ENCODE assay signal across 30 mouse cellular contexts in genomic region chr2:174410222-174410621, GRCm38 (mm10). TPM values are rescaled to one million over a fixed set of nuclear protein-coding genes. Genes with fewer than 3 reads are reported as not detected.
DNase-seq lines count a peak whose midpoint lies in the region; ATAC-seq and TF ChIP-seq lines count a peak whose summit lies in the region.
"Had no signal": no experiment of that assay in that cellular context is flagged by ENCODE, and none has a peak within 500 bp of the region (broad histone marks: within the 10 kb centered on the region; RNA-seq: fewer than 3 reads in every experiment).

No protein-coding gene starts in this region.

- TF ChIP-seq CTCF in heart, adult 2 months (IDR thresholded peaks at IDR 0.05): no peak
- no peak for TF ChIP-seq CTCF in ES-Bruce4 (IDR thresholded peaks at IDR 0.05; ENCODE audit: low read depth, low read length)
- no peak for TF ChIP-seq CTCF in intestine, postnatal 0 days (IDR thresholded peaks at IDR 0.05; ENCODE audit: low read depth)

- no peaks in the 10 kb centered on the region for H3K27me3 ChIP-seq in heart, embryonic 10.5 days (ENCODE audit: insufficient read depth, poor library complexity, severe bottlenecking)
- H3K27me3 ChIP-seq in heart, adult 2 months (ENCODE audit: control insufficient read depth, insufficient read depth, low read length): no peaks in the 10 kb centered on the region
- no peaks in the 10 kb centered on the region for H3K27me3 ChIP-seq in ES-Bruce4 (ENCODE audit: control insufficient read depth, insufficient read depth, low read length, poor library complexity, severe bottlenecking)
- H3K27me3 ChIP-seq in intestine, postnatal 0 days (replicated peaks; ENCODE audit: control insufficient read depth, insufficient read depth, low read length): no peaks in the 10 kb centered on the region
- H3K27me3 ChIP-seq in liver, embryonic 15.5 days: peaks cover 8% of the 10 kb centered on the region; the same call in 1 of the 2 replicates
- H3K27me3 ChIP-seq: embryonic facial prominence, embryonic 13.5 days; forebrain, embryonic 13.5 days; heart, embryonic 15.5 days; hindbrain, embryonic 15.5 days; limb, embryonic 15.5 days; midbrain, embryonic 15.5 days; neural tube, embryonic 12.5 days; Patski had no signal

- TF ChIP-seq EP300 in heart, adult 2 months (IDR thresholded peaks at IDR 0.05; ENCODE audit: insufficient read depth, low read depth, low read length): no peak
- 0 out of 2 replicates have a peak, but pooled peaks have one; percentile 0 for TF ChIP-seq EP300 in ES-Bruce4 (IDR thresholded peaks at IDR 0.05; ENCODE audit: insufficient read depth, low read depth, low read length)

- no peaks in the 10 kb centered on the region for H3K4me1 ChIP-seq in heart, embryonic 10.5 days
- H3K4me1 ChIP-seq in heart, adult 2 months (ENCODE audit: control insufficient read depth, insufficient read depth, low read length): no peaks in the 10 kb centered on the region
- peaks cover 2% of the 10 kb centered on the region for H3K4me1 ChIP-seq in ES-Bruce4 (ENCODE audit: control insufficient read depth, insufficient read depth, low read length)
- H3K4me1 ChIP-seq in intestine, postnatal 0 days (replicated peaks; ENCODE audit: control insufficient read depth, insufficient read depth, low read length): no peaks in the 10 kb centered on the region
- H3K4me1 ChIP-seq in liver, embryonic 15.5 days (replicated peaks): peaks cover 11% of the 10 kb centered on the region
- H3K4me1 ChIP-seq: embryonic facial prominence, embryonic 13.5 days; forebrain, embryonic 13.5 days; heart, embryonic 15.5 days; hindbrain, embryonic 15.5 days; limb, embryonic 15.5 days; midbrain, embryonic 15.5 days; neural tube, embryonic 12.5 days had no signal

- 40% methylated on average over 2 of the region's 2 CpGs for WGBS in heart, embryonic 10.5 days
- WGBS in heart, adult 2 months: 75% methylated on average over 2 of the region's 2 CpGs
- WGBS in intestine, postnatal 0 days: 39% methylated on average over 2 of the region's 2 CpGs
- 39% methylated on average over 2 of the region's 2 CpGs for WGBS in liver, embryonic 15.5 days (ENCODE audit: insufficient replicate concordance)

- no peak overlapping the region for H3K27ac ChIP-seq in heart, embryonic 10.5 days
- H3K27ac ChIP-seq in heart, adult 2 months: no peak overlapping the region
- no peak overlapping the region for H3K27ac ChIP-seq in ES-Bruce4 (ENCODE audit: insufficient read depth, low read length)
- no peak overlapping the region for H3K27ac ChIP-seq in intestine, postnatal 0 days (ENCODE audit: low read depth, low read length)
- no peak overlapping the region for H3K27ac ChIP-seq in liver, embryonic 15.5 days (replicated peaks)
- H3K27ac ChIP-seq: embryonic facial prominence, embryonic 13.5 days; forebrain, embryonic 13.5 days; heart, embryonic 15.5 days; hindbrain, embryonic 15.5 days; left cerebral cortex, adult 2 months; limb, embryonic 15.5 days; midbrain, embryonic 15.5 days; neural tube, embryonic 12.5 days had no signal

- H3K4me2 ChIP-seq in intestine, postnatal 0 days (replicated peaks; ENCODE audit: low read depth): no peak overlapping the region
- no peak overlapping the region for H3K4me2 ChIP-seq in liver, embryonic 15.5 days
- H3K4me2 ChIP-seq: embryonic facial prominence, embryonic 13.5 days; forebrain, embryonic 13.5 days; heart, embryonic 15.5 days; hindbrain, embryonic 15.5 days; limb, embryonic 15.5 days; midbrain, embryonic 15.5 days; neural tube, embryonic 12.5 days had no signal

- peak; percentile 67 for DNase-seq in heart, embryonic 10.5 days (ENCODE audit: low spot score)
- DNase-seq in heart, adult 2 months: no peak
- no peak for DNase-seq in right cerebral cortex, postnatal 4 days
- DNase-seq in heart, adult 18-20 months: no peak
- DNase-seq: cerebellum, adult 18-20 months; cerebellum, postnatal 14 days; embryo, embryonic 11 days; gastrocnemius, postnatal 10 days; heart, postnatal 36 days; left cerebral cortex, postnatal 4 days; lung, postnatal 10 days; right cerebral cortex, postnatal 14 days; spleen, adult 18-20 months; thymus, postnatal 14 days had no signal

- 0 out of 2 replicates have a peak, but pooled peaks have one; percentile 33 for ATAC-seq in intestine, postnatal 0 days
- ATAC-seq in liver, embryonic 15.5 days (ENCODE audit: insufficient read depth): peak; percentile 57
- ATAC-seq in granulocyte monocyte progenitor cell, adult 5-6 weeks (replicated peaks; ENCODE audit: poor library complexity, severe bottlenecking): no peak
- ATAC-seq: forebrain, embryonic 13.5 days; midbrain, embryonic 15.5 days; Patski had no signal

- H3K9ac ChIP-seq in heart, adult 2 months (ENCODE audit: low read depth, low read length): no peak overlapping the region
- no peak overlapping the region for H3K9ac ChIP-seq in ES-Bruce4 (ENCODE audit: low read depth, poor library complexity, severe bottlenecking)
- H3K9ac ChIP-seq in intestine, postnatal 0 days (ENCODE audit: low read depth, low read length): no peak overlapping the region
- no peak overlapping the region for H3K9ac ChIP-seq in liver, embryonic 15.5 days
- H3K9ac ChIP-seq: embryonic facial prominence, embryonic 13.5 days; forebrain, embryonic 13.5 days; heart, embryonic 15.5 days; hindbrain, embryonic 15.5 days; limb, embryonic 15.5 days; midbrain, embryonic 15.5 days; neural tube, embryonic 12.5 days had no signal

- no peaks in the 10 kb centered on the region for H3K79me2 ChIP-seq in heart, adult 2 months (replicated peaks; ENCODE audit: control insufficient read depth, insufficient read depth, low read length)

- H3K4me3 ChIP-seq in heart, embryonic 10.5 days: no peak overlapping the region
- no peak overlapping the region for H3K4me3 ChIP-seq in heart, adult 2 months
- no peak overlapping the region for H3K4me3 ChIP-seq in ES-Bruce4 (ENCODE audit: low read depth, low read length)
- no peak overlapping the region for H3K4me3 ChIP-seq in intestine, postnatal 0 days (ENCODE audit: low read depth, low read length)
- H3K4me3 ChIP-seq in liver, embryonic 15.5 days (replicated peaks): no peak overlapping the region
- H3K4me3 ChIP-seq: embryonic facial prominence, embryonic 13.5 days; erythroblast, embryonic 14.5 days; forebrain, embryonic 13.5 days; heart, embryonic 15.5 days; hindbrain, embryonic 15.5 days; left cerebral cortex, adult 2 months; limb, embryonic 15.5 days; midbrain, embryonic 15.5 days; neural tube, embryonic 12.5 days had no signal

- H3K9me3 ChIP-seq in heart, embryonic 10.5 days: no peaks in the 10 kb centered on the region
- no peaks in the 10 kb centered on the region for H3K9me3 ChIP-seq in ES-Bruce4 (replicated peaks; ENCODE audit: control insufficient read depth, insufficient read depth, low read length, poor library complexity, severe bottlenecking)
- no peaks in the 10 kb centered on the region for H3K9me3 ChIP-seq in intestine, postnatal 0 days (ENCODE audit: control insufficient read depth)
- H3K9me3 ChIP-seq in liver, embryonic 15.5 days (replicated peaks): no peaks in the 10 kb centered on the region
- H3K9me3 ChIP-seq: embryonic facial prominence, embryonic 13.5 days; forebrain, embryonic 13.5 days; heart, embryonic 15.5 days; hindbrain, embryonic 15.5 days; limb, embryonic 15.5 days; midbrain, embryonic 15.5 days; neural tube, embryonic 12.5 days had no signal

- intact Hi-C loops in heart, adult 2 months (cut with DNase I): loop anchor here (10.0 kb wide), 1 partner anchor 265 kb away; no protein-coding TSS in a partner anchor

- no peaks in the 10 kb centered on the region for H3K36me3 ChIP-seq in heart, embryonic 10.5 days
- no peaks in the 10 kb centered on the region for H3K36me3 ChIP-seq in heart, adult 2 months (ENCODE audit: control insufficient read depth, insufficient read depth, low read length)
- H3K36me3 ChIP-seq in ES-Bruce4 (ENCODE audit: control insufficient read depth, insufficient read depth, low read length, poor library complexity, severe bottlenecking): no peaks in the 10 kb centered on the region
- H3K36me3 ChIP-seq in intestine, postnatal 0 days (ENCODE audit: control insufficient read depth, insufficient read depth): no peaks in the 10 kb centered on the region
- H3K36me3 ChIP-seq in liver, embryonic 15.5 days (replicated peaks): no peaks in the 10 kb centered on the region
- H3K36me3 ChIP-seq: embryonic facial prominence, embryonic 13.5 days; heart, embryonic 15.5 days; hindbrain, embryonic 15.5 days; limb, embryonic 15.5 days; midbrain, embryonic 15.5 days; neural tube, embryonic 12.5 days had no signal

- no peak for TF ChIP-seq POLR2A in heart, adult 2 months (IDR thresholded peaks at IDR 0.05; ENCODE audit: insufficient read depth, low read depth, low read length)
- no peak for TF ChIP-seq POLR2A in ES-Bruce4 (IDR thresholded peaks at IDR 0.05; ENCODE audit: insufficient read depth, low read length)

RNA-seq across cellular contexts. Expression of gene Nelfcd, which starts 5.4 kb away (rescaled TPM):
- polyA plus RNA-seq in heart, embryonic 10.5 days (2016; fragmentation: Nextera tagmentation; extraction: Ambion mirVana): 124 and 133 TPM in 2 replicates
- 10 to 100 TPM; 26.5 to 30.3 TPM for total RNA-seq in heart, adult 2 months (2021)
- polyA plus RNA-seq in heart, adult 2 months (2012; rRNA removed): 38.1 and 47.5 TPM in 2 replicates
- 64.3 and 69.5 TPM in 2 replicates for polyA plus RNA-seq in ES-Bruce4 (2011; ENCODE audit: insufficient read depth, insufficient read length, low read depth, missing spikeins)
- 31.0 and 32.1 TPM in 2 replicates for polyA plus RNA-seq in intestine, postnatal 0 days (2015; fragmentation: Nextera tagmentation; extraction: Ambion mirVana)
- 71.7 and 79.6 TPM in 2 replicates for polyA plus RNA-seq in liver, embryonic 15.5 days (2015; fragmentation: Nextera tagmentation; extraction: Ambion mirVana)
- 56.8 and 68.4 TPM in 2 replicates for total RNA-seq in granulocyte monocyte progenitor cell, adult 5-6 weeks (2014; fragmentation: Nextera tagmentation)
- 40.2 and 42.2 TPM in 2 replicates for total RNA-seq in granulocyte monocyte progenitor cell, adult 5-6 weeks (2017)
- total RNA-seq in heart, adult 18-20 months (2021): 10 to 100 TPM; 27.9 to 29.7 TPM

RNA-seq across cellular contexts. Expression of gene Ctsz, which starts 28.6 kb away (rescaled TPM):
- polyA plus RNA-seq in heart, embryonic 10.5 days (2016; fragmentation: Nextera tagmentation; extraction: Ambion mirVana): 124 and 133 TPM in 2 replicates
- 10 to 100 TPM; 31.1 to 34.4 TPM for total RNA-seq in heart, adult 2 months (2021)
- polyA plus RNA-seq in heart, adult 2 months (2012; rRNA removed): 49.5 and 59.5 TPM in 2 replicates
- 59.2 and 62.1 TPM in 2 replicates for polyA plus RNA-seq in ES-Bruce4 (2011; ENCODE audit: insufficient read depth, insufficient read length, low read depth, missing spikeins)
- 829 and 892 TPM in 2 replicates for polyA plus RNA-seq in intestine, postnatal 0 days (2015; fragmentation: Nextera tagmentation; extraction: Ambion mirVana)
- 122 and 142 TPM in 2 replicates for polyA plus RNA-seq in liver, embryonic 15.5 days (2015; fragmentation: Nextera tagmentation; extraction: Ambion mirVana)
- total RNA-seq in granulocyte monocyte progenitor cell, adult 5-6 weeks (2014; fragmentation: Nextera tagmentation): 201 and 252 TPM in 2 replicates
- 362 and 363 TPM in 2 replicates for total RNA-seq in granulocyte monocyte progenitor cell, adult 5-6 weeks (2017)
- total RNA-seq in heart, adult 18-20 months (2021): 10 to 100 TPM; 30.0 to 40.1 TPM

RNA-seq across cellular contexts. Expression of gene Tubb1, which starts 40.3 kb away (rescaled TPM):
- polyA plus RNA-seq in heart, embryonic 10.5 days (2016; fragmentation: Nextera tagmentation; extraction: Ambion mirVana): 7.6 and 12.0 TPM in 2 replicates
- 10 to 100 TPM in 1 of 2 experiments, 1 to 10 TPM in 1; 4.1 to 21.4 TPM for total RNA-seq in heart, adult 2 months (2021)
- polyA plus RNA-seq in heart, adult 2 months (2012; rRNA removed): 6.8 and 9.7 TPM in 2 replicates
- polyA plus RNA-seq in ES-Bruce4 (2011; ENCODE audit: insufficient read depth, insufficient read length, low read depth, missing spikeins): not detected in 2 replicates
- not detected in 2 replicates for polyA plus RNA-seq in intestine, postnatal 0 days (2015; fragmentation: Nextera tagmentation; extraction: Ambion mirVana)
- polyA plus RNA-seq in liver, embryonic 15.5 days (2015; fragmentation: Nextera tagmentation; extraction: Ambion mirVana): 23.9 and 26.9 TPM in 2 replicates
- total RNA-seq in granulocyte monocyte progenitor cell, adult 5-6 weeks (2014; fragmentation: Nextera tagmentation): not detected in 2 replicates
- 0.43 and 1.0 TPM in 2 replicates for total RNA-seq in granulocyte monocyte progenitor cell, adult 5-6 weeks (2017)
- 1 to 10 TPM; 3.5 to 4.5 TPM for total RNA-seq in heart, adult 18-20 months (2021)
- total RNA-seq: layer of hippocampus, postnatal 10 days; left cerebral cortex, adult 2 months; left cerebral cortex, postnatal 4 days had no signal
- polyA plus RNA-seq: frontal cortex, adult 2 months; Patski had no signal

RNA-seq across cellular contexts. Expression of gene Atp5e, which starts 53.7 kb away (rescaled TPM):
- 675 and 791 TPM in 2 replicates for polyA plus RNA-seq in heart, embryonic 10.5 days (2016; fragmentation: Nextera tagmentation; extraction: Ambion mirVana)
- total RNA-seq in heart, adult 2 months (2021): 1,000 to 10,000 TPM; 1,426 to 1,687 TPM
- 969 and 1,190 TPM in 2 replicates for polyA plus RNA-seq in heart, adult 2 months (2012; rRNA removed)
- polyA plus RNA-seq in ES-Bruce4 (2011; ENCODE audit: insufficient read depth, insufficient read length, low read depth, missing spikeins): 311 and 337 TPM in 2 replicates
- 1,035 and 1,046 TPM in 2 replicates for polyA plus RNA-seq in intestine, postnatal 0 days (2015; fragmentation: Nextera tagmentation; extraction: Ambion mirVana)
- polyA plus RNA-seq in liver, embryonic 15.5 days (2015; fragmentation: Nextera tagmentation; extraction: Ambion mirVana): 313 and 380 TPM in 2 replicates
- total RNA-seq in granulocyte monocyte progenitor cell, adult 5-6 weeks (2014; fragmentation: Nextera tagmentation): 648 and 734 TPM in 2 replicates
- total RNA-seq in granulocyte monocyte progenitor cell, adult 5-6 weeks (2017): 282 and 442 TPM in 2 replicates
- total RNA-seq in heart, adult 18-20 months (2021): 1,000 to 10,000 TPM; 1,683 to 1,862 TPM
